Mouse (Mus musculus): ENCODE measurements at regions not wholly inside any gene's neighbourhood (a gene's known extent, or its start where the extent isn't known, plus 50 kb on each side); places are given as distances from the start of the nearest gene placed in this dataset.

GRCm38 (mm10) chr2:30743976-30744620 lies 59.4 kb downstream of the 1700001O22Rik start:
- DNase-seq (ENCODE audit: low read depth, low spot score), result peak; percentile 70

- no peak for DNase-seq (ENCODE audit: low read depth, low spot score)
These were observed 60.1 kb downstream of the 1700001O22Rik start for GRCm38 (mm10) chr2:30743265-30743846.

DNA sequence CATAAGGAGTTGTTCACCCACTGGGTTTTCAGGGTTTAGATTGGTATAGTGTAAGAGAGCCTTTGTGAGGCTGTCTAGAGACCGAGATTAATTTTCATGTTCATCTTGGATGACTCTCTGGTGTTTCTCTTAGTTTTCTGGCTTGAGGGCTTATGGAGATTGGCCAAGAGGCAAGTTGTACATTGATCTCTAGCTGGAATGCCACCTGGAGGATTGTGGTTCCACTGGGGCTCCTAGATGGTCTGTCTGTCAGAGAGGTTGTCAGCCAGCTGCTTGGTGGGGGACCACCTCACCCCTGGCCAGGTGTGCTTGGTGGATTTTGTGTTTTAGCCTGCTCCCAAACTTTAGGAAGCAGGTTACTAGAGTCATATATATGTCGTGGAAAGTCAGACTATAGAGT lies 62.0 kb downstream of the 1700001O22Rik start:
- no peak for DNase-seq (ENCODE audit: low read depth, low spot score)

DNA sequence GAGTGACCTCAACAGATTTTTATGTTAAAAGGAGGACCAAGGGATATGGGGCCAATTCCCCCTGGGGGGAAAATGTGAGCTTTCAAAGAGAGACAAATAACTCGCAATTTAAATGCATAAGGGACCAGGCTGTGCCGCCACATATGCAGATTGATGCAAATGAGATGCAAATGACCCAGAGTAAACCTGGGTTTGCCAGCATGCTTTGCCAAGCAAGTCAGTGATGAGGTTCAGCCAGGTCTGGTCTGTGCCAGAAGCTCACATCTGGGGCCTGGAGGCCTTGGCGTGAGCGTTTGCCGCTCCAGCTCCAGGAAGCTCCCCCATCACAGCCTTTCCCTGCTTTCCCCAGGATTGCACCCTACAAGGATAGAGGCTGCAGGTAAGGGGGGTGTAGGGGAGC lies 65.7 kb downstream of the 1700001O22Rik start:
- DNase-seq (ENCODE audit: low read depth, low spot score), result no peak

- DNase-seq (ENCODE audit: low read depth, low spot score), result no peak
These were observed 66.8 kb downstream of the 1700001O22Rik start for GRCm38 (mm10) chr2:30736705-30737104.

GRCm38 (mm10) chr2:30736236-30736635 lies 67.2 kb downstream of the 1700001O22Rik start:
- no peak for DNase-seq (ENCODE audit: low read depth, low spot score)

GRCm38 (mm10) chr2:30733853-30734252 lies 69.6 kb downstream of the 1700001O22Rik start:
- peak; percentile 56 for DNase-seq (ENCODE audit: low read depth, low spot score)

DNA sequence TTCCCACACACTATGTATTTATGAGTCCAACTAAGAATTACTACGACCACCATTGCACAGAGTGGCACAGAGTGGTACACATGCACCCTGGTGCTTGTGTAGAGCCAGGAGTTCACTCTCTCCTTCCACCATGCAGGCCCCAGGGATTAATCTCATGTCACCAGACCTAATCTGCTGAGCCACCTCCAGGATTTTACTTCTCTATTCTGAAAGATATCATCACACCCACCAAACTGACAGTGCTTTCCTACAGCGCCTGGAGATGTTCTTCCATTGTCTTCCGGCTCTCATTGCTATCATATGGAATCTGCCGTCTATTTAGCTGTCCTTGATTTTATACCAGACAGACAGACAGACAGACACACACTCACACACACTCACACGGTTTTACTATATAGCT lies 71.6 kb downstream of the 1700001O22Rik start:
- no peak for DNase-seq (ENCODE audit: low read depth, low spot score)

GRCm38 (mm10) chr2:30727948-30728347 lies 75.5 kb downstream of the 1700001O22Rik start:
- DNase-seq (ENCODE audit: low read depth, low spot score), result no peak

- peak; percentile 61 for DNase-seq (ENCODE audit: low read depth, low spot score)
These were observed 77.6 kb downstream of the 1700001O22Rik start for GRCm38 (mm10) chr2:30725601-30726489.

GRCm38 (mm10) chr2:30725186-30725585 lies 78.3 kb downstream of the 1700001O22Rik start:
- no peak for DNase-seq (ENCODE audit: low read depth, low spot score)

- no peak for DNase-seq (ENCODE audit: low read depth, low spot score)
These were observed 78.9 kb downstream of the 1700001O22Rik start for GRCm38 (mm10) chr2:30724521-30724920.

DNA sequence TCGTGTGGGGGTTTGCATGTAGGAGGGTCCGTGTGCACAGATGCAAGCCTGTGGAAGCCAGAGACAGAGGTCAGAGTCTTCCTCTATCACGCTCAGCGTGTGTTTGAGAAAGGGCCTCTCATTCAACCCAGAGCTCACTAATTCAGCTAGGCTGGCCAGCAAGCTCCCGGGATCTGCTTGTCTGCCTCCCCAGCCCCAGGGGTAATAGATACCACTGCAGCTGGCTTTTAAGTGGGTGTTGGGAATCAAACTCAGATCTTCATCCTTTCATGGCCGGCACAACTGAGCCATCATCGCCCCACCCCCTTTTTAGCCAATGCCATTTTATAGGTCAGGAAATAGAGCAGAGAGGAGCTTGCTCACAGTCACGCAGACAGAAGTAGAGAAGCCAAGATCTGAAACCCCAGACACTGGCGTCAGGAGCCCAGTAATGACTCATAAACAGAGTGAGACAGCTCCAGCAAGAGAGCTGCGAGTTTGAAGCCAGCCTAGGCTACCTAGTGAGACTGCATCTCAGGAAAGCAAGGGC lies 80.3 kb downstream of the 1700001O22Rik start:
- DNase-seq (ENCODE audit: low read depth, low spot score), result no peak

- DNase-seq (ENCODE audit: low read depth, low spot score), result no peak
These were observed 81.0 kb downstream of the 1700001O22Rik start for GRCm38 (mm10) chr2:30722263-30723050.

DNA sequence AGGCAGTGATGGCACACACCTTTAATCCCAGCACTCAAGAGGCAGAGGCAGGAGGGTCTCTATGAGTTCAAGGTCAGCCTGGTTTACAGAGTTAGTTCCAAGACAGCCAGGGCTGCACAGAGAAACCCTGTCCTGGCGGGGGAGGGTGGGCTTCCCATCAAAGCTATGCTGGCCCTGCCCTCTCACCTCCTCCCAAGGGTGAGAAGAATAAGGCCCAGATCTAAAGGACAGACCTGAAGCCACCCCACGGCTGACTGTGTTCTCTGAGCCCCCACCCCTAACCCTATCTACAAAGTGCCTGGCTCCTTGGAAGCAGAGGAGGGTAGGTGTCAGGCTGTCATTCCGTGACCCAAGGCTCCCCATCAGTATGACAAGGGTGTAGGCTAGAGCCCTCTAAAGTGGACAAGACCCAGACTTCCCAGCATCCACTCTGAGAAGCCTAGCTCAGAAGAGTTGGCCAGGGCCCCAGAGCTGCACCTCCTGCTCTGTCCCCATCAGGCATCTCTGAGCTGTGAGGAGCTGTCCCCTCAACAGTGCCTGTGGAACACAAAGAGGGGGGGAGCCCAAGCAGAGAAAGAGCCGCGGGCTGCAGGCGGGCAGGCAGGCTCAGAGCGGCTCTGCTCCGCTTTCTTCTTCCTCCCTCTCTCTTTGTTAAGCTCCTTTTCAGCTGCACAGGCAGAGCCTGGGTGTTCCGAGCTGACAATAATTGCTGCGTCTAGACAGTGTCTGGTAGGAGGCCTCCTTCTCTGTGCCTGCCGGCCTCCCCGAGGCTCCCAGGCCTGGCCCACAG lies 81.8 kb downstream of the 1700001O22Rik start:
- DNase-seq (ENCODE audit: low read depth, low spot score), result peak; percentile 41

- DNase-seq (ENCODE audit: low read depth, low spot score), result no peak
These were observed 82.4 kb downstream of the 1700001O22Rik start for GRCm38 (mm10) chr2:30721048-30721461.

GRCm38 (mm10) chr2:30720291-30720690 lies 83.2 kb downstream of the 1700001O22Rik start:
- no peak for DNase-seq (ENCODE audit: low read depth, low spot score)

- DNase-seq (ENCODE audit: low read depth, low spot score), result no peak
These were observed 83.7 kb downstream of the 1700001O22Rik start for GRCm38 (mm10) chr2:30719611-30720290.

DNA sequence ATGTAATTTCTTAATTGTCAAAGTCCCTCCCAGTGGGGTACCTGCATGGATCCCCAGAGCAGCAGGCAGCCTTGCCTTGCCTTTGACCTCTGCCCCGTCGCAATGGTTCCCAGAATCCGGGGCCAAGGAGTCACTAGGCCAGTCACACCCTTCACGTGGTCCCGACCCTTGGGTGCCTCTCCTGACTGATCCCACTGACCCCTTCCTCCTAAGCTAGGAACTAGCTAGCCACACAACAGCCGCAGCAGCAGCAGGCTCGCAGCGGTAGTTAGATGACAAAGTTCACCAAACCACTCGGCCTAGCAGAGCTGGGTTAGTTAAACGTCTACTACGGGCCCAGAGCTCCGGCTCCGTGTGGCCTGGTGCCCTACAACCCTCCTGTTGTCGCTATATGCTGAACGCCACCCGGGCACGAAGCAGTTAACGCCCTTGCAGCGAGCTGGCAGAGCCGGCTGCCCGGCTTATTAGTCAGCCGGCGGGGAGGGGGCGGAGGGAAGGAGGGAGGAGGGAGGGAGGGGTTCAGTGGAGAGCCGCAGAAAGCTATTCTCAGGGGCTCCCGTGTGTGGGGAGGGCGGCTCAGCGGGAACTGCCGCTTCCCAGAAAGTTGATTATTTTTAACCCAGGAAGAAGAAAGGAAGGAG lies 84.6 kb downstream of the 1700001O22Rik start:
- peak; percentile 74 for DNase-seq (ENCODE audit: low read depth, low spot score)

DNA sequence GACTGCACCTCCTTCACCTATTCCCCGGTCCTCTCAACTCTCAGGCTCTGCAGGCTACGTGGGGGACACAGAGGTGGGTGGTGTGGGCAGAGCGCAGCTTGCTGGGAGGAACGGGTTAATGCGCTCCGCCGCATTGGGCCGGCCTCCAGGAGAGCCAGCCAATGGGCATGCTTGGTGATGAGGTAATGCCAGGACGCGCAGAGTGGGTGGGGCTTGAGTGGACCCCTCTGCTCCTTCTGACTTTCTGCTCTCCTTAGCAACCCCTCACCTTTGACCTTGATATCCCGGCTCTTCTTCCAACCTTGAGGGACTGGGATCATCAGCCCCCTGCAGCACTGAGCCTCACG lies 85.2 kb downstream of the 1700001O22Rik start:
- DNase-seq (ENCODE audit: low read depth, low spot score), result peak; percentile 96

All from R1 (cell line).